Mouse (Mus musculus) megakaryocyte, embryonic 14.5 days (primary cell): ENCODE data around the gene Dbndd2. TPM values are rescaled to one million over a fixed set of nuclear protein-coding genes. Genes with fewer than 3 reads are reported as not detected.

Experiments used
- H3K27me3 ChIP-seq: replicated peaks from 2 replicates; pipeline ENCODE3; 2012; ENCODE audit warnings: inconsistent platforms
- H3K36me3 ChIP-seq: replicated peaks from 2 replicates; pipeline ENCODE3; 2012; ENCODE audit warnings: low read length, inconsistent platforms, mixed read lengths
- H3K4me1 ChIP-seq: 2 replicates; pipeline ENCODE4 v1.6.1; 2012; ENCODE audit warnings: inconsistent platforms
- H3K4me3 ChIP-seq: replicated peaks from 2 replicates; pipeline ENCODE3; 2012; ENCODE audit warnings: moderate library complexity, mild to moderate bottlenecking, inconsistent platforms
- H3K9me3 ChIP-seq: 2 replicates; pipeline ENCODE4 v1.6.1; 2012; ENCODE audit warnings: inconsistent platforms
- FLI1 ChIP-seq: IDR thresholded peaks from 2 replicates; pipeline ENCODE4 v1.6.1; 2012; ENCODE audit warnings: low read length, inconsistent platforms, mixed read lengths
- GATA1 ChIP-seq: IDR thresholded peaks from 3 replicates; pipeline ENCODE4 v1.6.1; 2012; ENCODE audit warnings: mixed read lengths, low read length, inconsistent platforms, borderline replicate concordance
- polyA plus RNA-seq: library from polyadenylated mRNA; stranded (reverse); fragments of >175 nt; gene quantifications from 2 replicates; pipeline ENCODE4 v1.2.3, GENCODE M21; 2012; ENCODE audit warnings: low replicate concordance; ENCODE audit not compliant: insufficient read depth

Gene Dbndd2
- polyA plus RNA-seq, 1 experiment, result 4.2 TPM

DNA sequence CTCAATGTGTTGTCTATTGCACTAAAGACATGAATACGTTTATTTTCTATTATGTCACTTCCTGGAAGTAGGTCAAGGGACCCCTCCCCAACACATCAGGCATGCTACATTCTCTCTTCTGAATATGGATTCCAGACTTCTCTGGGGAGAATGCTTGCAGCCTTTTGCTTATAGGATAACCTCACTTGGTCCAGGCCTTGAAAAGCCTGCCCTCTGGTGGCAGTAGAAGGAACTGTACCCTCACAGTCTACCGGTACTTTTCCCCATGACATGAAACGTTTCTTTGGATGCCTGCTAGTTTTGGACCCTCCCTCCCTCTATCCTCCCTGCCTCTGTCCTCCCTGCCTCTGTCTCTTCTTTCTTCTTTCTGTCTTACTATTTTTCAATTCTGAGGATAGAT is 45.3 kb downstream of the Dbndd2 start:
- Histone ChIP-seq H3K4me1 (peaks cover 5% of the 10 kb centered on the region; the same call in 1 of the 2 replicates), H3K27me3 (peaks cover 52% of the 10 kb centered on the region), H3K9me3 (peaks cover 21% of the 10 kb centered on the region), H3K4me3 (no peak overlapping the region), H3K36me3 (no peaks in the 10 kb centered on the region)
- TF ChIP-seq GATA1 (no peak), FLI1 (no peak)

DNA sequence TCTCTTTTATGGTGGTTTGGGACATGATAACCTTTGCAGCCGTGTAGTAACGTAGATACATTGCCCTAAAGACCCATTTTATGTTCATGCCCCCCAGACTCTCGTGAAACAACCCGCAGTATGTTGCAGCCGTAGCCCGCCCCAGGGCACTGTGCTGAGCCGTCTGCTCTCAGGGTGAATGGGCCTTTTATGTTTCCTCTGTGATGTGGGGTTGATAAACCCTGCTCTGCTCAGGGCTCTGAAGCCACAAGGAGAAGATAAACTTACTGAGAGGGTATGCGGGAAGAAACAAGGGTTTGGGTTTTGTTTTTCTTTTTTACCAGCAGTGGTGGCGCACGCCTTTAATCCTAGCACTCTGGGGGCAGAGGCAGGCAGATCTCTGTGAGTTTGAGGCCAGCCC is 48.4 kb downstream of the Dbndd2 start:
- Histone ChIP-seq H3K4me3 (no peak overlapping the region), H3K36me3 (no peaks in the 10 kb centered on the region), H3K4me1 (peaks cover 5% of the 10 kb centered on the region; the same call in 1 of the 2 replicates), H3K27me3 (peaks cover 47% of the 10 kb centered on the region), H3K9me3 (peaks cover 4% of the 10 kb centered on the region; the same call in 1 of the 2 replicates)
- TF ChIP-seq FLI1 (no peak), GATA1 (no peak)

DNA sequence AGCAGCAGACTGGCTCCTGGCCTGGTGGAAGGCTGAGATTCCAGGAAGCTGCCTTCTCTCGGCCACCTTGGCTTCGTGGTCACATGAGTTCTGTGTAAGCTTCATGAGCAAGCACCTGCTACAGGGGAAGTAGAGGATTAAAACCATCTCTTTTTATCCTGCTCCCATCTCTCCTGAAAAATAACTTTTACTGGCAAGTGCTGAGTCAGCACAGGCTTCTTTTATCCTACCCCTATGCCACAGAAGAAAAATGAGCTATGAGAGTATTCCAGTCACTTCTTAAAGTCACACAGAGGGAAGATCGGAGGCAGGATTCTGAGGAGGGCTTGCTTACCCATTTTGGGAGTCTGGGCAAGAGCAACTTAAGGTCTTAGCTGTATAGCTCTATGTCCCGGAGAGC is 51.1 kb downstream of the Dbndd2 start:
- Histone ChIP-seq H3K27me3 (peaks cover 52% of the 10 kb centered on the region), H3K36me3 (no peaks in the 10 kb centered on the region)
- TF ChIP-seq GATA1, result no peak
- no peak for TF ChIP-seq FLI1

GRCm38 (mm10) chr2:164540652-164541427 is 54.9 kb downstream of the Dbndd2 start:
- Histone ChIP-seq H3K27me3 (peaks cover 67% of the 10 kb centered on the region), H3K36me3 (no peaks in the 10 kb centered on the region), H3K4me1 (peaks cover 10% of the 10 kb centered on the region), H3K4me3 (no peak overlapping the region), H3K9me3 (peaks cover 22% of the 10 kb centered on the region)
- no peak for TF ChIP-seq FLI1
- no peak for TF ChIP-seq GATA1

More for the DNA sequence above, 51.1 kb downstream of the Dbndd2 start:
- Histone ChIP-seq H3K4me1 (no peaks in the 10 kb centered on the region), H3K4me3 (no peak overlapping the region), H3K9me3 (peaks cover 7% of the 10 kb centered on the region; the same call in 1 of the 2 replicates)

- Histone ChIP-seq H3K27me3 (peaks cover 66% of the 10 kb centered on the region), H3K4me1 (peaks cover 10% of the 10 kb centered on the region), H3K36me3 (no peaks in the 10 kb centered on the region), H3K4me3 (no peak overlapping the region), H3K9me3 (peaks cover 22% of the 10 kb centered on the region)
- no peak for TF ChIP-seq GATA1
Observed at GRCm38 (mm10) chr2:164542132-164542531, 56.2 kb downstream of the Dbndd2 start.

DNA sequence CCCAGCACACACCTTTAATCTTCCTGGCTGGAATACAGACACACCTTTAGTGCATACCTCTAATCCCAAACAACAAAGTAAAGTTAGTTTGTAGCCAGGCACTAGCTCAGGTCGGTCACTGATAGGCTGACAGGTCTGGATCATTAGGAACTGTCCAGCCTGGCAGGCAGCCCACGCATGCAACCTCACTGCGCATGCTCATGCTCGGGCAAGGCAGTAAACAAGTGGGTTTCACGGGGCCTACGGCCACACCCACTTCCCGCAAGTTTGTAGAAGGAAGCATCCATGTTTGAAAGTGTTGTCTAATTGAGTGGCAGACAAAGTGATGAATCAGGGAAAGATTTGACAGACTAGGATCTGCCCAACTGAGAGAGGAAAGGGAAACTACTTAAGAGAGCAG is 56.7 kb downstream of the Dbndd2 start:
- Histone ChIP-seq H3K27me3 (peaks cover 66% of the 10 kb centered on the region), H3K36me3 (no peaks in the 10 kb centered on the region), H3K9me3 (peaks cover 22% of the 10 kb centered on the region), H3K4me1 (peaks cover 10% of the 10 kb centered on the region), H3K4me3 (no peak overlapping the region)
- TF ChIP-seq GATA1 (no peak), FLI1 (no peak)

Other genes starting within 250 kb of the Dbndd2 start
- gene Svs2, start 247.6 kb upstream of the Dbndd2 start, polyA plus RNA-seq, result not detected in 2 replicates
- not detected in 2 replicates for gene Svs3b, start 229.5 kb upstream of the Dbndd2 start, polyA plus RNA-seq
- gene Svs4, start 207.6 kb upstream of the Dbndd2 start, polyA plus RNA-seq, result not detected in 2 replicates
- not detected in 2 replicates for gene Svs3a, start 196.8 kb upstream of the Dbndd2 start, polyA plus RNA-seq
- gene Svs6, start 169.4 kb upstream of the Dbndd2 start, polyA plus RNA-seq, result not detected in 2 replicates
- not detected in 2 replicates for gene Svs5, start 153.4 kb upstream of the Dbndd2 start, polyA plus RNA-seq
- gene Slpi, start 97.0 kb upstream of the Dbndd2 start, polyA plus RNA-seq, result 10.8 and 19.1 TPM in 2 replicates
- 0.18 TPM in 1 of 2 replicates, not detected in the other for gene Rbpjl, start 83.0 kb upstream of the Dbndd2 start, polyA plus RNA-seq
- not detected in 2 replicates for gene Matn4, start 80.9 kb upstream of the Dbndd2 start, polyA plus RNA-seq
- 0.78 and 6.1 TPM in 2 replicates for gene Sdc4, start 42.2 kb upstream of the Dbndd2 start, polyA plus RNA-seq
- 63.1 and 105 TPM in 2 replicates for gene Sys1, start 29.1 kb upstream of the Dbndd2 start, polyA plus RNA-seq
- 2.4 TPM in 1 of 2 replicates, not detected in the other for gene Gm20458, start 25.1 kb upstream of the Dbndd2 start, polyA plus RNA-seq
- not detected in 2 replicates for gene Trp53tg5, start 12.4 kb upstream of the Dbndd2 start, polyA plus RNA-seq
- 103 and 177 TPM in 2 replicates for gene Pigt, start 11.4 kb downstream of the Dbndd2 start, polyA plus RNA-seq
- 0.48 TPM in 1 of 2 replicates, not detected in the other for gene Wfdc2, start 76.3 kb downstream of the Dbndd2 start, polyA plus RNA-seq
- gene Spint3, start 87.4 kb downstream of the Dbndd2 start, polyA plus RNA-seq, result not detected in 2 replicates
- not detected in 2 replicates for gene Wfdc6a, start 99.3 kb downstream of the Dbndd2 start, polyA plus RNA-seq
- gene Eppin, start 107.5 kb downstream of the Dbndd2 start, polyA plus RNA-seq, result not detected in 2 replicates
- gene Wfdc6b, start 127.4 kb downstream of the Dbndd2 start, polyA plus RNA-seq, result not detected in 2 replicates
- gene Wfdc8, start 127.5 kb downstream of the Dbndd2 start, polyA plus RNA-seq, result 0.68 TPM in 1 of 2 replicates, not detected in the other
- gene Wfdc16, start 152.7 kb downstream of the Dbndd2 start, polyA plus RNA-seq, result not detected in 2 replicates
- not detected in 2 replicates for gene Wfdc10, start 169.9 kb downstream of the Dbndd2 start, polyA plus RNA-seq
- not detected in 2 replicates for gene Wfdc9, start 170.5 kb downstream of the Dbndd2 start, polyA plus RNA-seq
- gene Wfdc11, start 188.0 kb downstream of the Dbndd2 start, polyA plus RNA-seq, result not detected in 2 replicates
- gene Wfdc13, start 199.0 kb downstream of the Dbndd2 start, polyA plus RNA-seq, result not detected in 2 replicates
- gene Spint4, start 212.4 kb downstream of the Dbndd2 start, polyA plus RNA-seq, result not detected in 2 replicates
- gene Spint5, start 229.2 kb downstream of the Dbndd2 start, polyA plus RNA-seq, result not detected in 2 replicates